Mouse (Mus musculus) retina, adult 2 months (tissue): ENCODE measurements around the gene Olfr993.

Experiments used
- DNase-seq: peaks from one replicate; pipeline ENCODE4 v3.0.0-alpha.2; 2012; ENCODE audit warnings: low read depth, low spot score

Gene Olfr993

DNA sequence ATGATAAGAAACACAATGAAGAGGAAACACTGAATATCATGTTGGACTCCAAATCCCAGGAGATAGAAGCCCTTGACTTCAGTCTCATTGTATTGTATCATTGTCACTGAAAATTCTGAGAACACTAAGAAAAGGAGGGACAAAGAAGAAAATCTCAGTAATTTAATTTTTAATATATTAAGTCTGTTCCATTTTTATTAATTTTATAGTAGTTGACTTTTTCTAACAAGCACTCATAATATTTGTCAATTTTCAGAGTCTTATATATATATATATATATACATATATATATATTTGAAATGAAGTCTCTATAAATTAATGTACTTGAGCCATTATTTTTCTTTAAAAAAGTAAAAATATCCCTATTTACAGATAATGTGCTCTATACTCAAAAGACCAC is at the start of gene Olfr993:
Gene Olfr993, minus strand, starts transcription at position 101 of the 400 bp plus-strand sequence.
- no peak for DNase-seq

DNA sequence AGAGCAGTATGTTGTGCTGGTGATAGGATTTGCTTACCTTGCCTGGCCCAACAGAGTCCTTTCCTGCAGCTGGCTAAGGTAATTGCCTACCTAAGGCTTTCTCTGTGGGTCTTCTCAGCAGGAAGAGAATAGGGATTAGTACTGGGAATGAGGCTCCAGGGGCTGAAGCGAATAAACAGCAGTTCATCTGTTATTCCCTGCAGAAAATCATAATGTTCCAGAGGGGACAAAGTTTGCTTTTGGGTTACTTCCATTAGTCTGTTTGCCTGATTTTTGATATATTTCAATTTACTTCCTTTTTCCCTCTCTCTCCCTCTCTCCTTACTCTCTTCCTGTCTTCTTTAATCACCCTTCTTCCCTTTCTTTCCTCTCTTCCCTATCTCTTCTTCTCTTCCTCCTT is 28.9 kb upstream of the Olfr993 start, which contains the start of gene Olfr995:
Gene Olfr995, minus strand, starts transcription at position 101 of the 400 bp plus-strand sequence.
- no peak for DNase-seq

DNA sequence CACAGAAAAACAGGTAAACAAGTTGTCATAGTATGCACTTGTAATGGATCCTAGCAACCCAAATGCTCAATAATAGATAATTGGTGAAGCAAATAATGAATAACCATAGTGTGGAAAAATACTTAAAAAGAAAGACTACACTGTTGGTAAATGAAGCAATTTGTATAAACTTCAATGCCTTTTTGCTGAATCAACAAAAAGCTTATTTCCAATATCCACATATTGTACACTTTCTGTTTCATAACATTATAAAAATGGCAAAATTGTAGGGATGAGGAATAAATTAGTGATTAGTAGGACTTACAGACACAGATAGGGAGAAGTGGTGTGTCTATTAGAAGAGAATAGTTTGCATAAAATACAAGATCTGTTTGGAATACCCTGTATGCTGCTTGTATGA is 27.9 kb upstream of the Olfr993 start:
- DNase-seq, result no peak

DNA sequence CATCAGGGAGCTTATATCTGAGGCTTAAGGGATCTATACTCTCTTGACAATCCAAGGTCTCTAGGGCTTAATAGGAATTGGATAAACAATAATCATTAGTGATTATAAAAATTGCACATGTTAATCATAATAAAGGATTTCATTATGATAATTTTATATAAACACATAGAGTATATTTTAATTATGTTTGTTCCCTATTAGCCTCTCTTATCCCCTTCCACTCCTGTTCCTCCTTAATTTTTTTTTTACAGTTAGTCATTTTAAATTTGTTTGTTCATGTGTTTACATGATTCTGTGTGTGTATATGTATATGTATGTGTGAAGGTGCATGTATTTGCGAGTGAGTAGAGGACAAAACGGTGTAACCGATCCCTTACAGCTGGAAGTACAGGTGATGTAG is 21.7 kb upstream of the Olfr993 start, which contains the start of gene Olfr994:
Gene Olfr994, minus strand, starts transcription at position 101 of the 400 bp plus-strand sequence.
- DNase-seq, result no peak

DNA sequence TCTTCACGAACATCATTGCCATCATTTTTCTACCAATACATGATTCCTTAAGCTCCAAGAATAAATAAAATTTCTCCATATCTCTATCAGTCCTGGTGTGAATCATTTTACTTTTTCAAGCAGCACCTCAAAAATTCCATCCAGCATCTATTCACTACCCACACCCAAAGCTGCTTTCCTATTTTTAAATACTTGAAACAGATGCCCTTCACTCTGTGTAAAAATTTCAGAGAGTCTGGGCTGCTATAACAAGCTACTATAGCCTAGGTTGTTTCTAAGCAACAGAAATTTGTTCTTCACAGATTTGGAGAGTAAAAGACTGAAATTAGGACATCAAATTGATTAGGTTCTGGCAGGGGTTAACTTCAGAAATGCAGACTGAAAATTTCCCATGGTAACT is 11.2 kb upstream of the Olfr993 start:
- DNase-seq, result no peak

DNA sequence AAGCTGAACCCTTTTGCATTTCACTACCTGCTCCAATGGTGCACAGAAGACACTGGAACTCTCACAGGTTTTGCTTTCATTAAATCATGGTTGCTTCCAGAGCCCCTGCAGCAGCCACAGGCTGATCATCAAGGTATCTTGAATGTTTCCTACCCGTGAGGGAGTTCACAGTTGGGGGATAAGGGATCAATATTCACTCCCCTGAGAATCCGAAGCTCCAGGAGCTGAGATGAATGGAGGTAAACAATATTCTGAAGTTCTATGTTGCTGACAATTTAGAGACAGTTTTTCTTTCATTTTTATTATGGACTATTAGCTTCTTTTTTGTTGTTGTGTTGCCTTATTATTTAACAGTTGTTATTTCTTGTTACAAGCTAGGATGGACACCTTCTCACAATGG is 5.3 kb downstream of the Olfr993 start, which contains the start of gene Olfr992:
Gene Olfr992, minus strand, starts transcription at position 101 of the 400 bp plus-strand sequence.
- no peak for DNase-seq
